Mouse (Mus musculus): ENCODE measurements around the gene Cdca5. TPM values are rescaled to one million over a fixed set of nuclear protein-coding genes. Genes with fewer than 3 reads are reported as not detected.

Gene Cdca5
- polyA plus RNA-seq, 1 experiment from 2014 or later, result 44.6 TPM

DNA sequence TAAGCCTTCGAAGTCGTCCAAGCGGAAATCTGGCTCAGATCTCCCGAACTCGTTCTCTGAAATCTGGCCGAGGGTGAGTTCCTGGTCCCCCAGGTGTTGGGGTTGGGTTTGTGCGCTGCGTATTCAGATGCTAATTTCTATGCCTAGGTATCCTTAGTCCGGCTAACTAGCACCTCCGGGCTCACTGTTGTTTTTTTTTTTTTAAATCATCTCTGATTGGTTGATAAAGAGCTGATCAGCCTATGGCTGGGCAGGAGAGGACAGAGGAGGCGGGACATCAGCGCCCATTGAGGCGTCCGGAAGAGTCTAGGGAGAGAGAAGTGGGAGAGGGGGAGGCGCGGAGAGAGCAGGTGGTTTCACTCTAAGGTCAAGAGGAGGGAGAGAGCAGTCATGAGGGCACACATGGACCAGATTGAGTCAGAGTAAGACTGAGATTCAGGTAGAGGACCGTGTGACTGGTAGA lies 665 bp downstream of the Cdca5 start:
- peak overlapping the region; percentile 57; the same call in 1 of the 2 replicates for H3K27ac ChIP-seq
- H3K4me2 ChIP-seq, result peak overlapping the region; percentile 90
- H3K27me3 ChIP-seq, result no peaks in the 10 kb centered on the region
- ATAC-seq, result peak; percentile 74
- no peaks in the 10 kb centered on the region for H3K9me3 ChIP-seq (replicated peaks)
- H3K9ac ChIP-seq, result peak overlapping the region; percentile 63
- H3K4me3 ChIP-seq, result peak overlapping the region; percentile 66
- H3K4me1 ChIP-seq, result peaks cover 28% of the 10 kb centered on the region
- under 1% methylated on average over 17 of the region's 17 CpGs for WGBS
- peaks cover 49% of the 10 kb centered on the region for H3K36me3 ChIP-seq (ENCODE audit: poor library complexity, severe bottlenecking)

DNA sequence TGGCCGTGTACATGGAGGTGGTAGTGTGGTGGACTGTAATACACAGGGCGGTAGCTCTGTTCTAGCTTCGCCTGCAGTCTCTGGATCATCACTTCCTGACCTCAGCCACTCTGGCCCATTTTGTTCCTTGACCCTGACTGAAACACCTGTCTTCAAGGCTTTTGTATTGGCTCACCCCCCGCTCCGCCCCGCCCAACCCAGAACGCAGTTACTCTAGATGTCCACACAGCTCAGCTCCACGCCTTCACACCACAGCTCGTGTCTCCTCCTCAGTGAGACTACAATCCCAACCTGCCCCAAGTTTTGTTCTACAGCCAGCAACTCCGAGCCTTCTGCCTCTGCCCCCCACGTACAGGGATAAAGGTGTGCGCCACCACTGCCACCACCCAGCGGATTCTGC lies 4.1 kb downstream of the Cdca5 start:
- no peaks in the 10 kb centered on the region for H3K27me3 ChIP-seq
- no peak overlapping the region for H3K4me3 ChIP-seq
- H3K36me3 ChIP-seq (ENCODE audit: poor library complexity, severe bottlenecking), result peaks cover 54% of the 10 kb centered on the region
- H3K4me1 ChIP-seq, result peaks cover 21% of the 10 kb centered on the region
- H3K9me3 ChIP-seq (replicated peaks), result no peaks in the 10 kb centered on the region
- H3K27ac ChIP-seq, result no peak overlapping the region
- WGBS, result 95% methylated on average over 13 of the region's 13 CpGs
- H3K4me2 ChIP-seq, result no peak overlapping the region
- ATAC-seq, result no peak
- H3K9ac ChIP-seq, result no peak overlapping the region

DNA sequence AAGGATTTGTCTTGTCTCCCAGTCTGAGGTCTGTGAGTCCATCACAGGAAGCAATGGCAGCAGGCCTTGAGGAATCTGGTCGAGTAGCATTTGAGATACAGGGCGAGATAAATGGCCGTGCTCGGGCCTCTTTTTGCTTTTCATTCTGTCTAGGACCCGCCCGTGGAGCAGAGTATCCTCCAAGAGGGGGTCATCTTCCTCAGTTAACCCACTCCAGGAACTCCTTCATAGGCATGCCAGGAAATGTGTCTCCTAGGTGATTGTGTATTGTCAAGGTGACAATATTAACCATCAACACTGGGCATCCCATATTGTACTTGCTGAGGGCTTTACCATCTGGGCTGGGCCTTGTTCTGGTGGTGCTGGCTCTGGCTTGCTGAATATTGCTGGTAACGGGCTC lies 9.3 kb downstream of the Cdca5 start, which contains the start of gene AC131692.1:
Gene AC131692.1, plus strand, starts transcription at position 301 of the 400 bp plus-strand sequence.
- peaks cover 64% of the 10 kb centered on the region for H3K36me3 ChIP-seq (ENCODE audit: poor library complexity, severe bottlenecking)
- 93% methylated on average over 7 of the region's 7 CpGs for WGBS
- H3K9me3 ChIP-seq (replicated peaks), result no peaks in the 10 kb centered on the region
- H3K9ac ChIP-seq, result no peak within 1 kb of the TSS
- no peak for ATAC-seq
- no peak within 1 kb of the TSS for H3K4me3 ChIP-seq
- H3K27me3 ChIP-seq, result no peaks in the 10 kb centered on the region
- H3K4me1 ChIP-seq, result no peaks in the 10 kb centered on the region
- no peak within 1 kb of the TSS for H3K4me2 ChIP-seq
- no peak within 1 kb of the TSS for H3K27ac ChIP-seq

DNA sequence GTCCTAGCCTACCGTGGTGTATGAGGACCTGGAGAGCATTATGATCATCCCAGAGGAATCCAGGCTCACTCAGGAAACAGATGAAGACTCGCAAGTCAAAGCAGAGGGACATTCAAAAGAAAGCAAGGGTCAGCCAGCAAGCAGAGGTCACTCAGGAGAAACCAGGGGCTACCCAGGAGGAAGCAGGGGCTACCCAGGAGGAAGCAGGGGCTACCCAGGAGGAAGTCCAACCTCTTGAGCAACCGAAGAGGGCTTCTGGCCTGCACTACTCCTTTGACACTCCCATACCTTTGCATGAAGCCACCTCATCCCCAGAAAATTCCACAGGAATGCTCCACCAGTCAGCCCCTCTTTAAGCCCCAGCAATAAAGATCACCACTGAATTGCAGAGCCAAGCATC lies 13.1 kb downstream of the Cdca5 start:
- Histone ChIP-seq H3K4me2 (no peak overlapping the region), H3K4me3 (no peak overlapping the region), H3K9me3 (replicated peaks) (no peaks in the 10 kb centered on the region), H3K27me3 (no peaks in the 10 kb centered on the region), H3K9ac (no peak overlapping the region), H3K36me3 (ENCODE audit: poor library complexity, severe bottlenecking) (peaks cover 32% of the 10 kb centered on the region), H3K27ac (no peak overlapping the region), H3K4me1 (no peaks in the 10 kb centered on the region)
- 94% methylated on average over 3 of the region's 3 CpGs for WGBS
- ATAC-seq, result no peak

DNA sequence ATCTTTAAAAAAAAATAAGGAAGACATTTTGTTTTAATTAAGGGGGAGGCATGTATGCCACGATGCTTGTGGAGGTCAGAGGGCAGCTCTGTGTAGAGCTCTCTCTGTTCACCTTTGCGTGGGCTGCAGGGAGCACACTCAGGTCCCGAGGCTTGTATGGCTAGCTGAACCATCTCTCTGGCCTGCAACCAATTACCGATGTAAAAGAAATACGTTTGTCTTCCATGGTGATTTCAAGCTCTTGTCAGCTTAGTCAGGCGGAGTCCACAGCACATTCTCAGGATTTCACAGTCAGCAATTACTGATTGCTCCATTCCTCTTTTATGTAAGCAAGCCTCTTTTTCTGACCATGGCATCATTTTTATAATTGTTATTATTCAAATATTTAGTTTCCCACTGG lies 16.4 kb downstream of the Cdca5 start:
- Histone ChIP-seq H3K4me1 (no peaks in the 10 kb centered on the region), H3K4me2 (no peak overlapping the region), H3K27ac (no peak overlapping the region), H3K4me3 (no peak overlapping the region), H3K9ac (no peak overlapping the region), H3K36me3 (ENCODE audit: poor library complexity, severe bottlenecking) (peaks cover 7% of the 10 kb centered on the region), H3K9me3 (replicated peaks) (no peaks in the 10 kb centered on the region), H3K27me3 (no peaks in the 10 kb centered on the region)
- whole genome bisulfite sequencing, result 85% methylated on average over 6 of the region's 6 CpGs
- no peak for ATAC-seq

DNA sequence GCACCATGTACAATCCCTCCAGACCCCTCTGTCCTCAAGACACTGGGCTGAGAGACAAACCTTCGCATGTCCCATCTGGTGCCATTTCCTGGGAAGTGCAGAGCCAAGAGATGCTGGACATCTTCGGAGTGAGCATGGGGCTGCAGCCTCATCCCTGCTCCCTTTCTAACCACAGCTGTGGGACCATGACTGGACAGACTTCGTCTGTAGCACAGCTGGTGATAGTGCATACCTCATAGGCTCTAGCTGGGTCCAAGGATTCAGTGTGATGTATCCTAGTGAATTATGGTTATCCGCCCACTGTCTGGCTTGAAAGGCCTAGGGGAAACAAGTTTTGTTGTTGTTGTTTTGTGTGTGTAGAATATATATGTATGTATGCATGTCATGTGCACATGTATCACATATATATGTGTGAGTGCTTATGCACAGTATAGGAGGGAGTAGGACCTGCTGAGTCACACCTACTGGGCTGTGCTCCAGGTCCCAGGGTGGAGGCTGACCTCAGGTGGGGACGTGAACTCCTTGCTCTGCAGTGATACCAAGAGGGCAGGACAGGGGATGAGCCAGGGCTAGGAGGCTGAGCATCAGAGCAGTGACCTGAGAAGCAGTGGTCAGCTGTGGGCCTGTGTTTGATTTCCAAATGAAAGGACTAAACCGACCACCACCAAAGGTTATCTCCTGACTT lies 17.5 kb downstream of the Cdca5 start:
- Histone ChIP-seq H3K9me3 (replicated peaks) (no peaks in the 10 kb centered on the region), H3K36me3 (ENCODE audit: poor library complexity, severe bottlenecking) (peaks cover 12% of the 10 kb centered on the region), H3K4me3 (no peak overlapping the region), H3K27ac (no peak overlapping the region), H3K9ac (peak overlapping the region; percentile 21; the same call in 1 of the 2 replicates), H3K4me2 (no peak overlapping the region), H3K27me3 (no peaks in the 10 kb centered on the region), H3K4me1 (no peaks in the 10 kb centered on the region)
- no peak for ATAC-seq
- WGBS, result 85% methylated on average over 6 of the region's 6 CpGs

DNA sequence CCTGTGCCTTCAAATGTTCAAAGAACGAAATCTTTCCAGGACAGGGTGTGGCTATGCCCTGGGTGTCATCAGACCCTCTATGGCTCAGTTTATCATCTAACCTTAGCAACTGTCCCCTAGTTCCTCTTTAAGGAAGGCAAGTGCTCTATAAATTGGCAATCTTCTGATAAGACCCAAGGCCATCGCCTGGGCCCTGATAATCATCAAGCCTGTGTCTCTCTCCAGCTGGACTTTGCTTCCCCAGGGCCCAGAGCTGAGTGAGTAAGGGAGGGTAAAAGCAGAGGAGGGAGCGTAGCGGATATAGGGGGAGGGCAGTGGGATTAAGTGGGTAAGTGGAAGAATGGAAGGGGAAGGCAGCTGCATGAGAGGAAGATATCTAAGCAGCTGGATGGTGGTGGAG lies 19.7 kb downstream of the Cdca5 start:
- H3K4me3 ChIP-seq, result no peak overlapping the region
- peaks cover 5% of the 10 kb centered on the region; the same call in 1 of the 2 replicates for H3K36me3 ChIP-seq (ENCODE audit: poor library complexity, severe bottlenecking)
- H3K9me3 ChIP-seq (replicated peaks), result no peaks in the 10 kb centered on the region
- WGBS, result 86% methylated on average over 4 of the region's 4 CpGs
- peak overlapping the region; percentile 13; the same call in 1 of the 2 replicates for H3K9ac ChIP-seq
- ATAC-seq, result no peak
- H3K27me3 ChIP-seq, result no peaks in the 10 kb centered on the region
- no peaks in the 10 kb centered on the region for H3K4me1 ChIP-seq
- H3K27ac ChIP-seq, result no peak overlapping the region
- H3K4me2 ChIP-seq, result no peak overlapping the region

DNA sequence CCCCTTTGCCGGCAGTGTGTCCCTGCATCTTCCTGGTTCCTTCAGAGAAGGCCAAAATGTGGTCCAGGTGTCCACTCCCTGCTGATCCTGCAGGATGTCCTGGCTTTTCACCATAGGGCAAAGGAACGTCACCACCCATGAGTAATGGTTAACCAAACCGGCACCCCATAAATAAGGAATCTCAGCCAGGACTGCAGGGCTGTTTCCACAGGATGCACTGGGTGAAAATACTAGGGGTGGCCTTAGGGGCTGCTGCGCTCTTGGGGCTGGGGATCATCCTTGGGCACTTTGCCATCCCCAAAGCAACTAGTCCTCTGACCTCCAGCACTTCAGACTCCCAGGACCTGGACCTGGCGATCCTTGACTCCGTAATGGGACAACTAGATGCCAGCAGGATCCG lies 20.8 kb downstream of the Cdca5 start, which contains the start of gene Naaladl1:
Gene Naaladl1, plus strand, starts transcription at position 197 of the 400 bp plus-strand sequence.
- Histone ChIP-seq H3K9ac (peak within 1 kb of the TSS; percentile 13; the same call in 1 of the 2 replicates), H3K9me3 (replicated peaks) (no peaks in the 10 kb centered on the region), H3K4me2 (no peak within 1 kb of the TSS), H3K4me1 (no peaks in the 10 kb centered on the region), H3K36me3 (ENCODE audit: poor library complexity, severe bottlenecking) (peaks cover 5% of the 10 kb centered on the region; the same call in 1 of the 2 replicates), H3K27ac (no peak within 1 kb of the TSS), H3K4me3 (no peak within 1 kb of the TSS), H3K27me3 (no peaks in the 10 kb centered on the region)
- 92% methylated on average over 7 of the region's 7 CpGs for WGBS
- ATAC-seq, result no peak

DNA sequence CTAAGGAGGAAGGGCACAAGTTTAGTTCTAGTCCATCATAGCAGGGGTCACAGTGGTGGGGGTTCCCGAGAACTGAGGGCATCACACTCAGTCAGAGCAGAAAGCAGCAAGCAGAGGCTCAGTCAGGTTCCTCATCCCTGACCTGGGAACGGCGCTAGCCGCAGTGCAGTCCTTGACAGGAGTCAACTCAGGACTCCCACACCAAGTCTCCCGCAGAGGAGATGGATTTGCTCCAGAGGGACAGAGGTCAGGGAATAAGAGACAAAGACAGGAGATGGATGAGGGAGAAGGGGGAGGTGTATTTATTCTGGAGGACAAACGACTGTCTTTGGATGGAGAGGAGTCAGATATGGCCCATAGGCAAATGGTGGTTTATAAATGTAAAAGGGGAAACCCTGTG lies 28.3 kb downstream of the Cdca5 start:
- Histone ChIP-seq H3K27ac (no peak overlapping the region), H3K9me3 (replicated peaks) (no peaks in the 10 kb centered on the region), H3K27me3 (no peaks in the 10 kb centered on the region), H3K4me3 (no peak overlapping the region), H3K4me2 (no peak overlapping the region), H3K4me1 (peaks cover 17% of the 10 kb centered on the region), H3K36me3 (ENCODE audit: poor library complexity, severe bottlenecking) (peaks cover 39% of the 10 kb centered on the region), H3K9ac (no peak overlapping the region)
- ATAC-seq, result no peak
- WGBS, result 84% methylated on average over 6 of the region's 6 CpGs

DNA sequence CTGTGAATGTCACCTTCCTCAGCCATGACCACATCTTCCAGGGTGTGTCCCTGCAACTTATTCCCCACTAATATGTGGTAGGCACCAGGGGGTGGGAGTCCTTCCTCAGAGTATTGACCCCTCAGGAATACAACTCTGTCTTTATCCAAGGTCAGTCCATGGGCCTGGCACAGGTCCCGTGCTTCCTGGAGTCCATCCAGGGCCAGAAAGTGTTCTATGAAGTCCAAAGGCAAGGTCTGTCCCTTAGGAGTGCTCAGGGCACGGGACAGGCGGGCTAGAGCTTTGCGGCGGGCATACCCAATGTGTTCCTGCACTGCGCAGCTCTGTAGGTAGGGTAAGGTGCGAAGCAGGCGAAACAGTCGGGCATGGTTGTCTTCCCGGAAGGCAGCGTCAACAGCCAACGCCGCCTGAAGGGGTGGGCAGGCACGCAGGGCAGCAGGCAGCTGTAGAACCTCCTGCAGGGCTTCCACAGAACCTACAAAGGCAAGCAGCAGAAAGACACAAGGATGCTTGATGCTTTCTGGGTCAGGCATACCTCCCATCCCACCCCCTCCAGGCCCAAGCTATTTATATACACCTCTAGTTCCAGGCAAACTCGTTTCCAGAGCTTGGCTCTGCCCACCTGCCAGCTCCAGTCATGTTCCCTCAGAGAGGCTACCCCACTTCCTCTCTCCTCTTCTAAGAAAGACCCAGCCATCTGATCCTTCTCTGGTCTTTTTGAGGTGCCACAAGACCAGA lies 31.5 kb downstream of the Cdca5 start:
- 93% methylated on average over 15 of the region's 15 CpGs for WGBS
- H3K36me3 ChIP-seq (ENCODE audit: poor library complexity, severe bottlenecking), result peaks cover 46% of the 10 kb centered on the region
- no peaks in the 10 kb centered on the region for H3K9me3 ChIP-seq (replicated peaks)
- peaks cover 30% of the 10 kb centered on the region for H3K4me1 ChIP-seq
- peak overlapping the region; percentile 87 for H3K4me2 ChIP-seq
- peak overlapping the region; percentile 90 for H3K9ac ChIP-seq
- peak overlapping the region; percentile 61; the same call in 1 of the 2 replicates for H3K4me3 ChIP-seq
- no peak for ATAC-seq
- 0 out of 2 replicates have a peak overlapping the region, but pooled peaks have one; percentile 6 for H3K27ac ChIP-seq
- no peaks in the 10 kb centered on the region for H3K27me3 ChIP-seq

DNA sequence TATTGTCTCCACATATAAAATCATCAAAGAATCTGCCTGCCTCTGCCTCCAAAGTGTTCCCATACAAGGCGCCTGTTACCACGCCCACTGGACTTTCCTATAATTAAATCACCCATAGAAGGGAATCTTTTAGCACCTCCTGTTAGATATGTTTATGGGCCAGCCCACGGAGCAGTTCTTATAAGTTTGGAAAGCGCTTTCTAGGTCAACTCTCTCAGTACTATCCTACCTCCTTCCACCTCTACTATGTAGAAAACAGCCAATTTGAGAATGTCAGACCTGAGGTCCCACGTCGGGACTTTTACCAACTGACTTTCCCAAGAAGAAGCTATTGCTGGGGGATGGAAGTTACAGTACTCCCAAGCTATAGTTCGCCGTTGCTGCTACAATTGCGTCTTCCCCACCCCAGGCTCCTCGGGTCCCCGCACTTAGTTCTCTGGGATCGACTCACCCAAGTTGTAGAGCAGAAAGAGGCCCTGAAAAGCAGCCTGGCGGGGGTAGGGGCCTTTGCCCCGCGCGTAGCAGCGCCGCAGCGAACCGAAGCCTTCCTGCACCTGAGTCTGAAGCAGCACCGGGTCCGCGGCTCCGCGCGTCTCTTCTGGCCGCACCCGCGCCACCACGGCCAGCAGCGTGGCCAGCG lies 32.7 kb downstream of the Cdca5 start:
- no peak for ATAC-seq
- peaks cover 43% of the 10 kb centered on the region for H3K36me3 ChIP-seq (ENCODE audit: poor library complexity, severe bottlenecking)
- WGBS, result 4% methylated on average over 32 of the region's 32 CpGs
- no peaks in the 10 kb centered on the region for H3K9me3 ChIP-seq (replicated peaks)
- peaks cover 30% of the 10 kb centered on the region for H3K4me1 ChIP-seq
- H3K4me3 ChIP-seq, result peak overlapping the region; percentile 61
- H3K4me2 ChIP-seq, result peak overlapping the region; percentile 87
- H3K9ac ChIP-seq, result peak overlapping the region; percentile 90
- H3K27ac ChIP-seq, result peak overlapping the region; percentile 92
- H3K27me3 ChIP-seq, result no peaks in the 10 kb centered on the region

Data from forebrain, embryonic 13.5 days (tissue).